Mouse (Mus musculus) MEL (cell line): ENCODE results near the gene Rfx4. TPM values are rescaled to one million over a fixed set of nuclear protein-coding genes. Genes with fewer than 3 reads are reported as not detected.

Experiments used
- DNase-seq: peaks from one replicate; pipeline ENCODE4 v3.0.0; 2011; ENCODE audit warnings: low read depth, low spot score
- H3K27ac ChIP-seq: 2 replicates; pipeline ENCODE4 v1.5.1; 2012; ENCODE audit warnings: low read depth, mild to moderate bottlenecking, control low read depth, low read length, moderate library complexity; ENCODE audit not compliant: control insufficient read depth
- H3K27me3 ChIP-seq, 2 experiments: fragments of 150-350 bp in 1 of 2; sonication (generic) in 1 of 2; 2 replicates each; pipeline ENCODE4 v1.6.1; 2012; ENCODE audit warnings: low read length in 2 of 2, mild to moderate bottlenecking in 2 of 2, improper control_type of control experiment in 1 of 2, moderate library complexity in 1 of 2; ENCODE audit not compliant: insufficient read depth in 2 of 2, control insufficient read depth in 1 of 2
- H3K36me3 ChIP-seq, 2 experiments: 2 replicates each; pipeline ENCODE4 v1.6.1; 2012 to 2014; ENCODE audit warnings: low read length in 2 of 2, improper control_type of control experiment in 1 of 2, inconsistent platforms in 1 of 2, mild to moderate bottlenecking in 1 of 2; ENCODE audit not compliant: insufficient read depth in 2 of 2, control insufficient read depth in 1 of 2
- H3K4me1 ChIP-seq, 2 experiments: fragments of 150-350 bp in 1 of 2; sonication (generic) in 1 of 2; 2 replicates each; pipeline ENCODE4 v1.6.1; 2012; ENCODE audit warnings: low read length in 2 of 2, improper control_type of control experiment in 1 of 2, mild to moderate bottlenecking in 1 of 2; ENCODE audit not compliant: insufficient read depth in 2 of 2, control insufficient read depth in 1 of 2
- H3K4me3 ChIP-seq, 2 experiments: fragments of 150-350 bp in 1 of 2; sonication (generic) in 1 of 2; 2 replicates each; pipeline ENCODE4 v1.5.1; 2012; ENCODE audit warnings: low read depth in 2 of 2, low read length in 2 of 2, mild to moderate bottlenecking in 2 of 2, moderate library complexity in 2 of 2, control low read depth in 1 of 2, improper control_type of control experiment in 1 of 2; ENCODE audit not compliant: control insufficient read depth in 1 of 2, insufficient read depth in 1 of 2
- H3K79me2 ChIP-seq: 2 replicates; pipeline ENCODE4 v1.6.1; 2012; ENCODE audit warnings: mild to moderate bottlenecking, low read length, moderate library complexity; ENCODE audit not compliant: control insufficient read depth, poor library complexity, insufficient read depth
- H3K9ac ChIP-seq: 2 replicates; pipeline ENCODE4 v1.6.1; 2012; ENCODE audit warnings: low read depth, mild to moderate bottlenecking, control low read depth, low read length, moderate library complexity; ENCODE audit not compliant: control insufficient read depth, poor library complexity, severe bottlenecking
- H3K9me3 ChIP-seq: fragments of 150-350 bp; sonication (generic); replicated peaks from 2 replicates; pipeline ENCODE4 v1.6.1; 2012; ENCODE audit warnings: mild to moderate bottlenecking, low read length, improper control_type of control experiment, moderate library complexity; ENCODE audit not compliant: insufficient read depth
- BHLHE40 ChIP-seq: IDR thresholded peaks from 2 replicates; pipeline ENCODE4 v1.6.1; 2012; ENCODE audit warnings: low read depth, mild to moderate bottlenecking, inconsistent platforms, low read length, improper control_type of control experiment, borderline replicate concordance
- EP300 ChIP-seq, 2 experiments: IDR thresholded peaks; 2 replicates each; pipeline ENCODE4 v1.6.1; 2011; ENCODE audit warnings: improper control_type of control experiment in 2 of 2, low read length in 2 of 2, low read depth in 1 of 2, mild to moderate bottlenecking in 1 of 2
- ETS1 ChIP-seq: IDR thresholded peaks from 2 replicates; pipeline ENCODE4 v1.6.1; 2012; ENCODE audit warnings: low read depth, mild to moderate bottlenecking, inconsistent platforms, low read length, improper control_type of control experiment, moderate library complexity
- GABPA ChIP-seq: IDR thresholded peaks from 2 replicates; pipeline ENCODE4 v1.6.1; 2012; ENCODE audit warnings: low read depth, mild to moderate bottlenecking, inconsistent platforms, low read length, improper control_type of control experiment, moderate library complexity
- KAT2A ChIP-seq: conservative IDR thresholded peaks from 2 replicates; pipeline ENCODE4 v1.6.1; 2012; ENCODE audit warnings: low read depth, low read length, improper control_type of control experiment, inconsistent platforms
- MEF2A ChIP-seq: IDR thresholded peaks from 2 replicates; pipeline ENCODE4 v1.6.1; 2014; ENCODE audit warnings: low read depth, mild to moderate bottlenecking, inconsistent platforms, low read length, improper control_type of control experiment; ENCODE audit not compliant: poor library complexity, insufficient replicate concordance, severe bottlenecking; ENCODE audit errors: extremely low read depth
- MXI1 ChIP-seq: IDR thresholded peaks from 2 replicates; pipeline ENCODE4 v1.6.1; 2011; ENCODE audit warnings: mild to moderate bottlenecking, low read depth, low read length, improper control_type of control experiment
- NELFE ChIP-seq: IDR thresholded peaks from 2 replicates; pipeline ENCODE4 v1.6.1; 2011; ENCODE audit warnings: low read depth, low read length, improper control_type of control experiment
- POLR2A ChIP-seq, 2 experiments: IDR thresholded peaks; 2 replicates each; pipeline ENCODE4 v1.6.1; 2011 to 2012; ENCODE audit warnings: low read length in 2 of 2, mild to moderate bottlenecking in 2 of 2, control low read depth in 1 of 2, improper control_type of control experiment in 1 of 2, low read depth in 1 of 2, moderate library complexity in 1 of 2; ENCODE audit not compliant: control insufficient read depth in 1 of 2, insufficient read depth in 1 of 2, poor library complexity in 1 of 2
- POLR2AphosphoS2 ChIP-seq: IDR thresholded peaks from 2 replicates; pipeline ENCODE4 v1.6.1; 2011; ENCODE audit warnings: low read length, improper control_type of control experiment
- POLR2AphosphoS5 ChIP-seq: IDR thresholded peaks from 2 replicates; pipeline ENCODE4 v1.6.1; 2012; ENCODE audit warnings: low read depth, borderline replicate concordance, mild to moderate bottlenecking, inconsistent platforms, low read length, moderate library complexity, mixed read lengths
- SIN3A ChIP-seq: IDR thresholded peaks from 2 replicates; pipeline ENCODE4 v1.6.1; 2012; ENCODE audit warnings: low read length, improper control_type of control experiment, inconsistent platforms
- TAL1 ChIP-seq: IDR thresholded peaks from 2 replicates; pipeline ENCODE4 v1.6.1; 2012; ENCODE audit warnings: mild to moderate bottlenecking, inconsistent platforms, low read length, moderate library complexity, mixed read lengths
- TBP ChIP-seq: IDR thresholded peaks from 2 replicates; pipeline ENCODE4 v1.8.0; 2011; ENCODE audit warnings: low read depth, low read length, improper control_type of control experiment
- TCF12 ChIP-seq: IDR thresholded peaks from 2 replicates; pipeline ENCODE4 v1.6.1; 2014; ENCODE audit warnings: low read depth, mild to moderate bottlenecking, inconsistent platforms, low read length, improper control_type of control experiment, moderate library complexity
- USF1 ChIP-seq: IDR thresholded peaks from 2 replicates; pipeline ENCODE4 v1.6.1; 2014; ENCODE audit warnings: low read depth, mild to moderate bottlenecking, inconsistent platforms, low read length, improper control_type of control experiment, moderate library complexity
- ZC3H11A ChIP-seq: IDR thresholded peaks from 2 replicates; pipeline ENCODE4 v1.6.1; 2012; ENCODE audit warnings: low read depth, mild to moderate bottlenecking, inconsistent platforms, low read length, improper control_type of control experiment
- ZNF384 ChIP-seq: IDR thresholded peaks from 2 replicates; pipeline ENCODE4 v1.6.1; 2012; ENCODE audit warnings: low read depth, mild to moderate bottlenecking, inconsistent platforms, low read length, improper control_type of control experiment
- polyA plus RNA-seq, 2 experiments: library from polyadenylated mRNA; stranded (reverse) in 1 of 2; unstranded in 1 of 2; fragments of >175 nt in 1 of 2; fragments of >200 nt in 1 of 2; gene quantifications; 2 replicates each; pipeline versions ENCODE4 v1.2.1 to v1.2.4; 2012; ENCODE audit warnings: low replicate concordance in 2 of 2, low read depth in 1 of 2; ENCODE audit not compliant: insufficient read length in 2 of 2, insufficient read depth in 1 of 2, missing spikeins in 1 of 2
- total RNA-seq: library from RNA; depleted of rRNA; stranded (reverse); fragments of 300-350 nt; gene quantifications from 2 replicates; pipeline ENCODE4 v1.2.3, GENCODE M21; 2012

Gene Rfx4
- total and polyA plus RNA-seq, 3 experiments = not detected

DNA sequence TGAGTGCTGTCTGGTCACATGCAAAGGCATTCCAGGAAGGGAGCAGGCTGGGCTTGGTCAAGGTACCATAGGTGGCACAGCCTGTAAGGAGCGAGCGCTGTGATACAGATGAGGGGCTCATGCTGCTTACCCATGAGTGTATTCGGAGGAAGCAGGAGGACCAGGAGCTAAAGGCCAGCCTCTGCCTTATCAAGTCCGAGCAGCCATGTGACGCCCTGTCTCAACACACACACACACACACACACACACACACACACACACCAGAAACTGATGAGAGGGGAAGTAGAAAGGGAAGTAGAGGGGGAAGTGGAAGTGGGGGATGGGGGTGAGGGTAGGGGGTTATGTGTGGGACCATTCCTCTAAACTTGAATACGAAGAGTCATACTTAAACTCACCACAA, 45.7 kb downstream of the Rfx4 start:
- TF ChIP-seq USF1 (peak; percentile 33; the same call in 1 of the 2 replicates), MXI1 (no peak), NELFE (no peak), BHLHE40 (no peak), SIN3A (no peak), TCF12 (no peak), KAT2A (no peak), TAL1 (peak; percentile 39; the same call in 1 of the 2 replicates), ETS1 (no peak), ZC3H11A (no peak), MEF2A (no peak), EP300 (IDR thresholded peaks at IDR 0.05; ENCODE audit: low read depth in 1 of 2, low read length in 2 of 2) (no peak)
- Histone ChIP-seq H3K4me3 (no peak overlapping the region), H3K4me1 (peaks cover 0 to 4% of the 10 kb centered on the region in 2 experiments; a peak in 2 of 4 replicates), H3K9ac (no peak overlapping the region), H3K27me3 (no peaks in the 10 kb centered on the region; a peak in 1 of 4 replicates), H3K27ac (no peak overlapping the region), H3K36me3 (peaks cover 0 to 2% of the 10 kb centered on the region in 2 experiments; a peak in 1 of 4 replicates), H3K79me2 (no peaks in the 10 kb centered on the region), H3K9me3 (no peaks in the 10 kb centered on the region)
- peak; percentile 38 for DNase-seq

DNA sequence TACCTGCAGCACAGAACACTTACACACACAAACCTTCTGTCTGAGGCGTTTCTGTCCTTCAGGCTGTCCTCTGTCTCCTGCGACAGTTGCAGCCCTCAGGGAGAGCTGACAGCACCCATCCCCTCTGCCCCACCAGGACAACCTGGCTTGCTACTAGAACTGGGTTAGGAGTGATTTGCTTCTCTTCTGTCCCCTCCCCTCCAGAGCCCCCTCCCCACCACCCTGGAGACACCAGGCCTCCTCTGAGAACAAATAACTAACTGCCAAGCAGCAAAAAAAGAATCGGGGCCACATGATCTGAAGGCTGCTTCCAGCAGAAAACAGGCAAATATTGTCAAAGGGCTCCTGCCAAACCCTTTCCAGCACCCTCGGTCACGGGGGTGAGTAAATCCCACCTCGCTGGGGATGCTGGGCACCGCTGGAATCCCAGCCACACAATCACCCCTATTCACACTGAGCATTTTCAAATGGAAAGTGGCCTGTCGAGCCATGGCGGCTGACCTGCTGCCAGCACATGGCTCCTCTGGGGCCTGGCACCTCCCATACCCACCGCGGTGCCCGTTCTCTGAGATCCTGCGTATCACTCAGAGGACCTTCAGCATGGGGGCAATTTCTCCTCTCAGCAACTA, 47.5 kb downstream of the Rfx4 start:
- H3K36me3 ChIP-seq = peaks cover 0 to 2% of the 10 kb centered on the region in 2 experiments; a peak in 1 of 4 replicates
- peaks cover 0 to 4% of the 10 kb centered on the region in 2 experiments; a peak in 2 of 4 replicates for H3K4me1 ChIP-seq
- H3K27me3 ChIP-seq = no peaks in the 10 kb centered on the region
- H3K4me3 ChIP-seq = no peak overlapping the region
- TF ChIP-seq ZNF384 (no peak), POLR2AphosphoS5 (no peak), TBP (no peak), POLR2A (IDR thresholded peaks at IDR 0.05; ENCODE audit: control insufficient read depth in 1 of 2, insufficient read depth in 1 of 2, low read depth in 1 of 2, low read length in 2 of 2, poor library complexity in 1 of 2) (no peak), GABPA (no peak), NELFE (no peak), POLR2AphosphoS2 (no peak)
- no peaks in the 10 kb centered on the region for H3K9me3 ChIP-seq
- no peak overlapping the region for H3K9ac ChIP-seq
- DNase-seq = no peak
- H3K27ac ChIP-seq = no peak overlapping the region
- H3K79me2 ChIP-seq = no peaks in the 10 kb centered on the region
